Mouse (Mus musculus) heart, adult 11 months (tissue): ENCODE data around the gene Ddx41.
A peak's percentile ranks its signal among the peaks of the same experiment; 100 is the strongest.
"Not testable (repeated sequence)": the region's sequence is repeated elsewhere in the genome, so short reads cannot be mapped to it uniquely, and the experiment has no call there.

Experiments used
- DNase-seq: peaks from one replicate; pipeline ENCODE4 v3.0.0; 2022

The Ddx41 gene

GRCm38 (mm10) chr13:55536194-55537175, at the start of gene Ddx41:
Gene Ddx41, minus strand, starts transcription at chr13:55536658.
- DNase-seq = peak; percentile 100

DNA sequence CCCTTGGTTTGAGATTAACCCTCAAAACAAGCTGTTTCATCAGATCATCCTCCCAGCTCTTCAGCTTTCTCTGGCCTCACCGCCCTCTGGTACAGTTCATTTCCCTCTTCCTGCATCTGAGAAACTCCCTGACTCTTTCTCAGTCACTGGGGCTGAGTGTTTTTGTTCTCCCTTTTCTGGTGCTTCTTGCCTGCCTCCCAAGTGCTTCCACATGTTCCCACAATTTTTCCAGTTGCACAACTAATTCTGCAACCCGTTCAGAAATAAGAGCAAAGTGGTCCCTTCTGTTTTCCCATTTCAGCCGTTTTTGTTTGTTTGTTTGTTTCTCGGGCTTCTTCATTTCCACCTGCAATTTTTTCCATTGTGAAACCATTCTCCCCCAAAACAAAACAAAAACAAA, 41.6 kb upstream of the Ddx41 start:
- DNase-seq = peak; percentile 57

DNA sequence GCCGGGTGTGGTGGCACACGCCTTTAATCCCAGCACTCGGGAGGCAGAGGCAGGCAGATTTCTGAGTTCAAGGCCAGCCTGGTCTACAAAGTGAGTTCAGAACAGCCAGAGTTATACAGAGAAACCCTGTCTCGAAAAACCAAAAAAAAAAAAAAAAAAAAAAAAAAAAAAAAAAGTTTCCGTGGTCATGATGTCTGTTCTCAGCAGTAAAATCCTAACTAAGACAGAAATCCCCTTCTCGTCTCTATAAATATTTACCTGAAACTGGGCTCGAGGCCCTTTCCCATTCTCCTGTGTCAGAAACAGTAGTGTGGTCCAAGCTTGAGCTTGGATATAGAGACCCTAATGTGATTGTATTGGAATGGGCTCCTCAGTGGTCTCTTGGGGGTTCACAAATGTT, 40.4 kb upstream of the Ddx41 start:
- not testable (repeated sequence) for DNase-seq

- DNase-seq = peak; percentile 81
Observed at GRCm38 (mm10) chr13:55575932-55576331, 39.5 kb upstream of the Ddx41 start.

GRCm38 (mm10) chr13:55574321-55574720, 37.9 kb upstream of the Ddx41 start:
- DNase-seq = no peak

DNA sequence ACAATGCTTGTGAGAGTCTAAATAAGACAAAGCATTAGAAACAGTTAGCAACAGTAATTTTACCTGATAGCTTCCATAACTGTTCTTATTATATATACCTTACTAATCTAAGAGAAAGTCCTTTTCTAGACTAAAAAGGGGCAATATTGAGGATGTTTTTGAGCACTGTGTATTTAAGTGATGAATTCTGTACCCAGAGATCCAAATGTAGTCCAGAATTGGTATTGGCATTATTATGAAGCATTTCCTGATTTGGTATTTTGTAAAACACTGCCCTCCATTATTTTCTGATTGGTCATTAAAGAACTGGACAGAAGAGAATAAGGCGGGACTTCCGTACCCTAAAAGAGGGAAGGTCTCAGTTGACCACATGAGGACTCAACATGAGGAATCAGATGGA, 37.0 kb upstream of the Ddx41 start, which contains the start of gene Tmed9:
Gene Tmed9, plus strand, starts transcription at position 301 of the 400 bp plus-strand sequence.
- DNase-seq = no peak

DNA sequence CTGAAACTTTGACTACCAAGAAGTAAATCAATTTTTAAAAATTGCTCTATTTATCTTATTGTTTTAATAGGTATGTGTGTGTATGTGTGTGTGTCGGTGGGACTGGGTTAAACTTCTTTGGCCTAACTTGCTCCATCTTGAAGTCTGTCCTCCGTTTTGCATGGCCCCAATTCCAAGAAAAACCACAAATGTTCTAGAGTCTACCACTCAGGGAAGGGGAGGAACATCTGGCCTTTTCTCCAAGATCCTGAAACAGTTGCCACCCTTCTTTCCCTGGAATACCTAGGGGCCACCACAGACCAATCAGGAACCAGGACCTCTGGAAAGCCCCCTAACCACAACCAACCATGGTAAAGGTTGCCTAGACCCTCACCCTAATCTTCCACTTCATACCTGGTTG, 35.5 kb upstream of the Ddx41 start:
- peak; percentile 80 for DNase-seq

GRCm38 (mm10) chr13:55571027-55571751, 34.7 kb upstream of the Ddx41 start, which contains the start of gene Fam193b:
Gene Fam193b, minus strand, starts transcription at chr13:55571120.
- DNase-seq = peak; percentile 99

- DNase-seq = peak; percentile 94
Observed at GRCm38 (mm10) chr13:55570286-55570973, 34.0 kb upstream of the Ddx41 start.

DNA sequence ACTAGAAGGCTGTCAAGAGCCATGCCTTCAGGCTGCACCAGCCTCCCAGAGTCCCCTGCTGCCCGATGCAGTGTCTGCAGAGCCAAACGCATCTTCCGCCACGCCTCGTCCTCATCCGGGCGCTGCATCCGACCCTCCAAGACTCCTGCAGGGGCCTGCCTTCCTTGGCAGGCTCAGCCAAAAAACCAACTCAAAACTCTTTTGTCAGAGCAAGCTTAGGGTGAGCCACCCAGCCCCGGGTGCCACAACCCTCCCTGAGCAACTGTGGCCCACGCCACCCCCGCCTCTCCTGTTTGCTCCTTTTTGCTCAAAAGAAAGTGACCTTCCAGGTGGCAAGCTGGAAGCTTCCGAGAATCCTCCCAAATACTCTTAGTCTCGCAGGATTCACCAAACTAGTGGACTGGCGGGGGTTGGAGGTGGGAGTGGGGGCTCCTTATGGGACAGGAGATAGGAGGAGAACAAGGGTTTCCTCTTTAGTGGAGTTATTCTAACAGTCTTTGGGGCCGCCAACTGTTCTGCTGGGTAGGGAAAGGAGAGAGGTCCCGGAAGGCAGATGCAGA, 33.3 kb upstream of the Ddx41 start:
- DNase-seq = peak; percentile 93

- peak; percentile 81 for DNase-seq
Observed at GRCm38 (mm10) chr13:55568524-55568923, 32.1 kb upstream of the Ddx41 start.

DNA sequence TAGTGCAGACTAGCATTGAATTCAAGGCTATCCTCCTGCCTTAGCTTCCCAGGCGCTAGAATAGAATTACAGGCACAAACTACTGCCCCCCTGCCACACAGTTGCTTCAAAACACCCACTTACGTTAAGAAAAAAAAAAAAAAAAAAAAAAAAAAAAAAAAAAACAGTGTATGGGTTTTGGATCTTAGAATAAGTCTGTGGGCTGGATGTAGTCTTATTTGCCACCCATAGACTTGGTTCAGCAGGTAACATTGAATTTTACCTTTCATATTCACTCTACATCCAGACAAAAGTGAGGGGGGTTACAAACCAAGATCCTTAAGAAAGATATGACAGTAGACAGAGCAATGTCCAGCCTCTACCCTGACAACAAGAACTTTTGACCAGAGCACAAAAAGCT, 31.5 kb upstream of the Ddx41 start:
- no peak for DNase-seq

DNA sequence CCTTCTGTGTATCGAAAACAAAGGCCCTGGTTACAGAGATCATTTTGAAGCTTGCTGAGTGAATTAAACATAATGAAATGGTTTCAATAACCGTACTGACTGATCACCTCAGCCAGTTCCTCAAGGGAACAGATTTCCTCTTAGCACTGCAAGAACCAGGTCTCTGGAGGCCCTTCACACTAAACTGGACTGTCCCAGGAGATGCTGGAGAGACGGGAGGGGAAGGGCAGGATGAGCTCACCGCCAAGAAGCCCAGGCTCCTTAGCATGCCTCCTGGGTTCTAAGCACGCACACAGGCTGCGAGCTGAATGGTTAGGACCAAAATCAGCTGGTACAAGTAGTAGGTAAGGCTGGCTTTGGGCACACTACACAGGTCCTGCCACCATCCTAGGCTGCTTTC, 30.5 kb upstream of the Ddx41 start:
- DNase-seq = peak; percentile 93

- DNase-seq = no peak
Observed at GRCm38 (mm10) chr13:55563266-55563879, 26.9 kb upstream of the Ddx41 start.

GRCm38 (mm10) chr13:55557499-55557898, 21.0 kb upstream of the Ddx41 start:
- DNase-seq = no peak

DNA sequence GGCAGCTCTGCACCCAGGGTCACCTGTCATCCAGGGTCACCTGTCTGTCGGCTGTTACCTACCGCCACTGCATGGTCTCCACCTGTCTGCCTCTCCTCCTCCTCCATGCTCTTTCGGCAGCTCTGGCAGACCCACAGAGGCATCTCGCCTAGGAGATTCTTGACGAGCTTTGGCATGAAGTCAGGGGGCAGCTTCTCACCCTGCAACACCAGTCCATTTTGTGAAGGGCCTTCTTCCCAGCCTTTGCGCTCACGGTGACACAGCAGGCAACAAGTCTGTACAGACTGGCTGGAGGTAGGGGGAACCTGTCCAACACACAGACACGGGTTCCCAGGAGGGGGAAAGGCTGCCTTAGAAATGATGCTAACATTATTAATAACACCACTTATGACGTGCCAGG, 19.5 kb upstream of the Ddx41 start:
- DNase-seq = peak; percentile 91

- peak; percentile 90 for DNase-seq
Observed at GRCm38 (mm10) chr13:55549061-55549460, 12.6 kb upstream of the Ddx41 start.

DNA sequence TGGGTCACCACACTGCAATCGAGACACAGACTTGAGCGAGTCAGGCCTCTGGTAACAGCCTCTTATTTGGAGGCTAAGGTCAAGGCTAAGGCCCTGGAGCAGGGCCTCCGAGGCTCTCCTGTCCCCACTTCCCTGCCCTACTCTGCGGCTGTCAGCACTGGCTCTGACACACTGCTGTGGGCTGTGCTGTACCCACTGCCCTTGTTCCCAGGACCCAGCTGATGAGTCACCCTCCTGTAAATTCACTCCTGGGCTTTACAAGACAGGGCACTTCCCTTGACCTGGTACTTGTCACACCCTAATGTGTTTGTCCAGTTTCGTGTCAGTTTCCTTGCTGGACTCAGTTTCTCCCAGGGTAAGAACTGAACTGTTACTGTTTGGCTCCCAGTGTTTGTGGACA, 12.0 kb upstream of the Ddx41 start:
- DNase-seq = peak; percentile 82

DNA sequence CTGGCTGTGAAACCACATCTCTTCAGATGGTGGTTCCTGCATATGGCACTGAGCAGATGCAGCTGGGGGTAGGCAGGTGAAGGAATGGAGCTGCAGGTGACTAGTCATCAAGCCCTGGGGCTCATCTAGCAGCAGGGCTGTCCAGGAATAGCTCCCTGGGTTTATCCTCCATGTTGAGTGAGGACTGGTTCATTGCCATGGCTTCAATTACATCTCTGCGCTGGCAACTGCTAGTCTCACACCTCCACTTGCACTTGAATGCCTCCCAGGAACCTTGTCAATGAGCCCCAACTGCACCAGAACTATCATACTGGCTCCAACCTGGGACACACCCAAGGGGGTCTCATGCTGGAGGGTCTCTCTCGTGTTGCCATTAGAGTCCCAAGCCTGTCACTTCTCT, 11.5 kb upstream of the Ddx41 start:
- no peak for DNase-seq

DNA sequence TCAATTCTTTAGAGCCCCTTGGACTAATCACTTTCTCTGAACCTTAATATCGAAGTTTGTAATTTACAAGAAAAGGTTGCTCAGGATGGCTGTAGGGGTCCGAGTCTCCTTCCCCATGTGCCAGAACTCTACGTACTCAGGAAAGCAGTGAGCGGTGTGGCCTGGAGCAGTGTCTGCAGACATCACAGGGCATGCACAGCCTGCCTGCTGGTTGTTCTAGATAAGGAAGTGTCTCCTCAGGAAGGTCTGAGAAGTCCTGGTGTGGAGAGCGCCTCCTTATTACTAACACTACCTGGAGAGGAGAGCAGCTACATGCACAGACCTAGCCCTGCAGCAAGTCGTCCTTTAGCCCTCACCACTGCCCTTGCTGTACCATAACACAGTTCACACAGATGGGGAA, 8.3 kb upstream of the Ddx41 start:
- no peak for DNase-seq

DNA sequence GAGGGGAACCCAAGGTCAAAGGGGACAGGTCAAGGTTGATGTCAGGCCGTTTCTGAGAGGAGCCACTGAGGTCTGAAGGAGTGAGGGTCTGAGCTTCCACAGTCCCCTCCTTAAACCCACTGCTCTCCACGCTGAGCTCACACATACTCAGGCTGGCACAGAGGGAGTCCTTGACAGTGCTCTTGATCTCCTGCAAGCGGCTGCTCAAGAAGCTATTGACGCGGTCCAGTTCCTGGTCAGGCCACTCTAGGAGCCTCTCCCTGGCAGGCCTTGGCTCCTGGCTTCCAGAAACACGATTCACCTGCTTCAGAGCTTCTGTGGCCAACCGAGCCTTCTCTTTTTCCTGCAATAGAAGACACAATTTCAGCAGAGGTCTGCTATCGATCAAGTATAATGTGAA, 7.0 kb upstream of the Ddx41 start:
- no peak for DNase-seq

- no peak for DNase-seq
Observed at GRCm38 (mm10) chr13:55542891-55543290, 6.4 kb upstream of the Ddx41 start.
